Comparison of ENCODE assay signal across 8 mouse cellular contexts in genomic region chr6:17693726-17694549, GRCm38 (mm10). TPM values are rescaled to one million over a fixed set of nuclear protein-coding genes. Genes with fewer than 3 reads are reported as not detected.
DNase-seq lines count a peak whose midpoint lies in the region; ATAC-seq and TF ChIP-seq lines count a peak whose summit lies in the region.

No protein-coding gene starts in this region.

- ATAC-seq in CD4-positive, CD25-positive, alpha-beta regulatory T cell, adult 4 months, result peak; percentile 71
- ATAC-seq in heart, embryonic 14.5 days (ENCODE audit: insufficient number of reproducible peaks, insufficient read depth, low FRiP score, low read depth), result peak; percentile 75
- ATAC-seq in liver, embryonic 14.5 days (ENCODE audit: insufficient read depth), result peak; percentile 80
- ATAC-seq in stomach, embryonic 15.5 days (ENCODE audit: insufficient read depth, low FRiP score, low read depth), result peak; percentile 75

- peaks cover 4% of the 10 kb centered on the region; the same call in 1 of the 2 replicates for H3K36me3 ChIP-seq in heart, embryonic 14.5 days (ENCODE audit: control insufficient read depth, insufficient read depth, low read length)
- no peaks in the 10 kb centered on the region for H3K36me3 ChIP-seq in liver, embryonic 14.5 days (replicated peaks; ENCODE audit: control insufficient read depth, insufficient read depth, low read depth)
- H3K36me3 ChIP-seq in stomach, embryonic 15.5 days, result no peaks in the 10 kb centered on the region

- H3K4me2 ChIP-seq in heart, embryonic 14.5 days (ENCODE audit: low read length), result peak overlapping the region; percentile 66
- peak overlapping the region; percentile 87 for H3K4me2 ChIP-seq in liver, embryonic 14.5 days (ENCODE audit: low read depth)
- peak overlapping the region; percentile 79 for H3K4me2 ChIP-seq in stomach, embryonic 15.5 days

- under 1% methylated on average over 91 of the region's 97 CpGs for WGBS in heart, embryonic 14.5 days
- under 1% methylated on average over 69 of the region's 97 CpGs for WGBS in liver, embryonic 14.5 days (ENCODE audit: insufficient replicate concordance)
- WGBS in stomach, embryonic 15.5 days, result under 1% methylated on average over 76 of the region's 97 CpGs

- no peaks in the 10 kb centered on the region for H3K27me3 ChIP-seq in heart, embryonic 14.5 days (ENCODE audit: control insufficient read depth, insufficient read depth, low read length)
- no peaks in the 10 kb centered on the region for H3K27me3 ChIP-seq in liver, embryonic 14.5 days (ENCODE audit: control insufficient read depth, insufficient read depth, low read length)
- H3K27me3 ChIP-seq in stomach, embryonic 15.5 days (replicated peaks), result no peaks in the 10 kb centered on the region

- TF ChIP-seq CTCF in liver, embryonic 14.5 days (IDR thresholded peaks at IDR 0.05; ENCODE audit: low read depth), result no peak

- no peaks in the 10 kb centered on the region for H3K9me3 ChIP-seq in heart, embryonic 14.5 days (ENCODE audit: control insufficient read depth, low read length)
- H3K9me3 ChIP-seq in liver, embryonic 14.5 days (ENCODE audit: control insufficient read depth, low read length), result no peaks in the 10 kb centered on the region
- H3K9me3 ChIP-seq in stomach, embryonic 15.5 days, result no peaks in the 10 kb centered on the region

- TF ChIP-seq EP300 in liver, embryonic 14.5 days (IDR thresholded peaks at IDR 0.05; ENCODE audit: low read depth), result no peak

- H3K9ac ChIP-seq in heart, embryonic 14.5 days (ENCODE audit: low read length), result peak overlapping the region; percentile 94
- H3K9ac ChIP-seq in liver, embryonic 14.5 days (replicated peaks), result peak overlapping the region; percentile 92
- peak overlapping the region; percentile 55 for H3K9ac ChIP-seq in stomach, embryonic 15.5 days

- peak overlapping the region; percentile 90 for H3K27ac ChIP-seq in brown adipose tissue, adult 24 weeks (replicated peaks; ENCODE audit: low read depth, low read length)
- H3K27ac ChIP-seq in heart, embryonic 14.5 days (replicated peaks in 1 of 2; ENCODE audit: control insufficient read depth in 1 of 2, insufficient read depth in 1 of 2, low read depth in 2 of 2, low read length in 2 of 2), result peak overlapping the region; percentile 84 to 95
- peak overlapping the region; percentile 58 for H3K27ac ChIP-seq in liver, embryonic 14.5 days
- peak overlapping the region; percentile 89 for H3K27ac ChIP-seq in stomach, embryonic 15.5 days

- peak overlapping the region; percentile 89 for H3K4me3 ChIP-seq in brown adipose tissue, adult 24 weeks (ENCODE audit: insufficient read depth, low read depth, low read length)
- H3K4me3 ChIP-seq in heart, embryonic 14.5 days (ENCODE audit: control insufficient read depth in 1 of 2, insufficient read depth in 1 of 2, low read depth in 1 of 2, low read length in 2 of 2), result peak overlapping the region; percentile 64 to 82
- H3K4me3 ChIP-seq in liver, embryonic 14.5 days (ENCODE audit: insufficient read depth in 1 of 2, low read depth in 2 of 2, low read length in 2 of 2), result peak overlapping the region; percentile 94 to 98
- peak overlapping the region; percentile 73 for H3K4me3 ChIP-seq in stomach, embryonic 15.5 days (replicated peaks)

- H3K4me1 ChIP-seq in brown adipose tissue, adult 24 weeks (ENCODE audit: control insufficient read depth, insufficient read depth, insufficient read length, low read length), result no peaks in the 10 kb centered on the region
- peaks cover 2 to 20% of the 10 kb centered on the region in 2 experiments; a peak in 3 of 4 replicates for H3K4me1 ChIP-seq in heart, embryonic 14.5 days (ENCODE audit: control insufficient read depth in 2 of 2, insufficient read depth in 2 of 2, low read length in 2 of 2)
- H3K4me1 ChIP-seq in liver, embryonic 14.5 days (replicated peaks; ENCODE audit: control insufficient read depth in 2 of 2, insufficient read depth in 2 of 2, low read length in 1 of 2), result peaks cover 5 to 12% of the 10 kb centered on the region in 2 experiments
- peaks cover 9% of the 10 kb centered on the region; the same call in 1 of the 2 replicates for H3K4me1 ChIP-seq in stomach, embryonic 15.5 days

- DNase-seq in fibroblast of lung, adult 2 months (ENCODE audit: low read depth), result peak; percentile 18
- DNase-seq in kidney, postnatal 10 days, result peak; percentile 84
- DNase-seq in liver, embryonic 14.5 days (ENCODE audit: low read depth in 3 of 3, low spot score in 3 of 3), result peak; percentile 38 to 48 (median 40)
- peak; percentile 79 for DNase-seq in neural tube, embryonic 10.5 days (ENCODE audit: extremely low spot score, low spot score)

RNA-seq across cellular contexts. Expression of gene St7, which starts 1.2 kb away (rescaled TPM):
- 1 to 10 TPM; 1.5 to 2.6 TPM for polyA plus RNA-seq in CD4-positive, CD25-positive, alpha-beta regulatory T cell, adult 4 months (2017; shearing (Covaris generic))
- polyA plus RNA-seq in brown adipose tissue, adult 24 weeks (2012; ENCODE audit: insufficient read depth, insufficient read length, missing spikeins), result 6.8 and 8.9 TPM in 2 replicates
- polyA plus RNA-seq in heart, embryonic 14.5 days (2014; fragmentation: Nextera tagmentation; extraction: Ambion mirVana), result 31.6 TPM in 2 replicates
- 6.7 and 7.9 TPM in 2 replicates for polyA plus RNA-seq in liver, embryonic 14.5 days (2012; rRNA removed)
- 8.9 and 9.4 TPM in 2 replicates for polyA plus RNA-seq in liver, embryonic 14.5 days (2014; fragmentation: Nextera tagmentation; extraction: Ambion mirVana)
- polyA plus RNA-seq in stomach, embryonic 15.5 days (2015; fragmentation: Nextera tagmentation; extraction: Ambion mirVana), result 23.5 and 26.1 TPM in 2 replicates

RNA-seq across cellular contexts. Expression of gene Capza2, which starts 57.9 kb away (rescaled TPM):
- polyA plus RNA-seq in CD4-positive, CD25-positive, alpha-beta regulatory T cell, adult 4 months (2017; shearing (Covaris generic)), result 100 to 1,000 TPM; 291 to 322 TPM
- polyA plus RNA-seq in brown adipose tissue, adult 24 weeks (2012; ENCODE audit: insufficient read depth, insufficient read length, missing spikeins), result 94.6 and 146 TPM in 2 replicates
- 238 and 240 TPM in 2 replicates for polyA plus RNA-seq in heart, embryonic 14.5 days (2014; fragmentation: Nextera tagmentation; extraction: Ambion mirVana)
- 20.1 and 32.1 TPM in 2 replicates for polyA plus RNA-seq in liver, embryonic 14.5 days (2012; rRNA removed)
- 90.8 and 91.6 TPM in 2 replicates for polyA plus RNA-seq in liver, embryonic 14.5 days (2014; fragmentation: Nextera tagmentation; extraction: Ambion mirVana)
- polyA plus RNA-seq in stomach, embryonic 15.5 days (2015; fragmentation: Nextera tagmentation; extraction: Ambion mirVana), result 218 and 225 TPM in 2 replicates

Comparison
In these comparisons a context has a peak if more than half of its experiments do, and no peak if none do; other contexts are left out.
1. Peak in every context shown above with its lines: DNase-seq, ATAC-seq, H3K4me3 ChIP-seq and H3K27ac ChIP-seq.
2. DNase-seq: peak in every context shown above with its lines; median percentile 84 in kidney, postnatal 10 days; 79 in neural tube, embryonic 10.5 days; 40 in liver, embryonic 14.5 days; 18 in fibroblast of lung, adult 2 months.